Mouse (Mus musculus) MEL (cell line): ENCODE measurements around the gene Btbd7. TPM values are rescaled to one million over a fixed set of nuclear protein-coding genes. Genes with fewer than 3 reads are reported as not detected.

Experiments used
- DNase-seq: peaks from one replicate; pipeline ENCODE4 v3.0.0; 2011; ENCODE audit warnings: low read depth, low spot score
- H3K27ac ChIP-seq: 2 replicates; pipeline ENCODE4 v1.5.1; 2012; ENCODE audit warnings: low read depth, mild to moderate bottlenecking, control low read depth, low read length, moderate library complexity; ENCODE audit not compliant: control insufficient read depth
- H3K27me3 ChIP-seq, 2 experiments: fragments of 150-350 bp in 1 of 2; sonication (generic) in 1 of 2; 2 replicates each; pipeline ENCODE4 v1.6.1; 2012; ENCODE audit warnings: low read length in 2 of 2, mild to moderate bottlenecking in 2 of 2, improper control_type of control experiment in 1 of 2, moderate library complexity in 1 of 2; ENCODE audit not compliant: insufficient read depth in 2 of 2, control insufficient read depth in 1 of 2
- H3K36me3 ChIP-seq, 2 experiments: 2 replicates each; pipeline ENCODE4 v1.6.1; 2012 to 2014; ENCODE audit warnings: low read length in 2 of 2, improper control_type of control experiment in 1 of 2, inconsistent platforms in 1 of 2, mild to moderate bottlenecking in 1 of 2; ENCODE audit not compliant: insufficient read depth in 2 of 2, control insufficient read depth in 1 of 2
- H3K4me1 ChIP-seq, 2 experiments: fragments of 150-350 bp in 1 of 2; sonication (generic) in 1 of 2; 2 replicates each; pipeline ENCODE4 v1.6.1; 2012; ENCODE audit warnings: low read length in 2 of 2, improper control_type of control experiment in 1 of 2, mild to moderate bottlenecking in 1 of 2; ENCODE audit not compliant: insufficient read depth in 2 of 2, control insufficient read depth in 1 of 2
- H3K4me3 ChIP-seq, 2 experiments: fragments of 150-350 bp in 1 of 2; sonication (generic) in 1 of 2; 2 replicates each; pipeline ENCODE4 v1.5.1; 2012; ENCODE audit warnings: low read depth in 2 of 2, low read length in 2 of 2, mild to moderate bottlenecking in 2 of 2, moderate library complexity in 2 of 2, control low read depth in 1 of 2, improper control_type of control experiment in 1 of 2; ENCODE audit not compliant: control insufficient read depth in 1 of 2, insufficient read depth in 1 of 2
- H3K79me2 ChIP-seq: 2 replicates; pipeline ENCODE4 v1.6.1; 2012; ENCODE audit warnings: mild to moderate bottlenecking, low read length, moderate library complexity; ENCODE audit not compliant: control insufficient read depth, poor library complexity, insufficient read depth
- H3K9ac ChIP-seq: 2 replicates; pipeline ENCODE4 v1.6.1; 2012; ENCODE audit warnings: low read depth, mild to moderate bottlenecking, control low read depth, low read length, moderate library complexity; ENCODE audit not compliant: control insufficient read depth, poor library complexity, severe bottlenecking
- H3K9me3 ChIP-seq: fragments of 150-350 bp; sonication (generic); replicated peaks from 2 replicates; pipeline ENCODE4 v1.6.1; 2012; ENCODE audit warnings: mild to moderate bottlenecking, low read length, improper control_type of control experiment, moderate library complexity; ENCODE audit not compliant: insufficient read depth
- CHD2 ChIP-seq: IDR thresholded peaks from 2 replicates; pipeline ENCODE4 v1.6.1; 2011; ENCODE audit warnings: low read length, improper control_type of control experiment
- CTCF ChIP-seq, 3 experiments: IDR thresholded peaks in 2 of 3; conservative IDR thresholded peaks in 1 of 3; 2 replicates each; pipeline ENCODE4 v1.5.1; 2011 to 2012; ENCODE audit warnings: low read length in 3 of 3, low read depth in 2 of 3, mild to moderate bottlenecking in 2 of 3, improper control_type of control experiment in 1 of 3, inconsistent platforms in 1 of 3, mixed read lengths in 1 of 3, moderate library complexity in 1 of 3; ENCODE audit not compliant: control insufficient read depth in 1 of 3, insufficient read depth in 1 of 3, poor library complexity in 1 of 3, severe bottlenecking in 1 of 3
- E2F4 ChIP-seq: IDR thresholded peaks from 2 replicates; pipeline ENCODE4 v1.6.1; 2011; ENCODE audit warnings: low read depth, low read length, improper control_type of control experiment, borderline replicate concordance
- EP300 ChIP-seq, 2 experiments: IDR thresholded peaks; 2 replicates each; pipeline ENCODE4 v1.6.1; 2011; ENCODE audit warnings: improper control_type of control experiment in 2 of 2, low read length in 2 of 2, low read depth in 1 of 2, mild to moderate bottlenecking in 1 of 2
- ETS1 ChIP-seq: IDR thresholded peaks from 2 replicates; pipeline ENCODE4 v1.6.1; 2012; ENCODE audit warnings: low read depth, mild to moderate bottlenecking, inconsistent platforms, low read length, improper control_type of control experiment, moderate library complexity
- GABPA ChIP-seq: IDR thresholded peaks from 2 replicates; pipeline ENCODE4 v1.6.1; 2012; ENCODE audit warnings: low read depth, mild to moderate bottlenecking, inconsistent platforms, low read length, improper control_type of control experiment, moderate library complexity
- GATA1 ChIP-seq: IDR thresholded peaks from 2 replicates; pipeline ENCODE4 v1.6.1; 2011; ENCODE audit warnings: low read depth, low read length, improper control_type of control experiment
- JUND ChIP-seq: IDR thresholded peaks from 2 replicates; pipeline ENCODE4 v1.6.1; 2011; ENCODE audit warnings: low read depth, mild to moderate bottlenecking, improper control_type of control experiment, low read length
- KAT2A ChIP-seq: conservative IDR thresholded peaks from 2 replicates; pipeline ENCODE4 v1.6.1; 2012; ENCODE audit warnings: low read depth, low read length, improper control_type of control experiment, inconsistent platforms
- MAX ChIP-seq: IDR thresholded peaks from 2 replicates; pipeline ENCODE4 v1.6.1; 2011; ENCODE audit warnings: low read length, improper control_type of control experiment
- MAZ ChIP-seq: IDR thresholded peaks from 2 replicates; pipeline ENCODE4 v1.6.1; 2012; ENCODE audit warnings: low read depth, mild to moderate bottlenecking, inconsistent platforms, low read length, improper control_type of control experiment
- MEF2A ChIP-seq: IDR thresholded peaks from 2 replicates; pipeline ENCODE4 v1.6.1; 2014; ENCODE audit warnings: low read depth, mild to moderate bottlenecking, inconsistent platforms, low read length, improper control_type of control experiment; ENCODE audit not compliant: poor library complexity, insufficient replicate concordance, severe bottlenecking; ENCODE audit errors: extremely low read depth
- MXI1 ChIP-seq: IDR thresholded peaks from 2 replicates; pipeline ENCODE4 v1.6.1; 2011; ENCODE audit warnings: mild to moderate bottlenecking, low read depth, low read length, improper control_type of control experiment
- MYC ChIP-seq: IDR thresholded peaks from 2 replicates; pipeline ENCODE4 v1.6.1; 2011; ENCODE audit warnings: low read depth, mild to moderate bottlenecking, low read length, improper control_type of control experiment, moderate library complexity
- NRF1 ChIP-seq: IDR thresholded peaks from 2 replicates; pipeline ENCODE4 v1.6.1; 2014; ENCODE audit warnings: low read depth, mild to moderate bottlenecking, inconsistent platforms, low read length, improper control_type of control experiment, moderate library complexity; ENCODE audit not compliant: poor library complexity, insufficient read depth, severe bottlenecking
- RCOR1 ChIP-seq: IDR thresholded peaks from 2 replicates; pipeline ENCODE4 v1.6.1; 2012; ENCODE audit warnings: low read depth, mild to moderate bottlenecking, inconsistent platforms, low read length, improper control_type of control experiment
- SMC3 ChIP-seq: IDR thresholded peaks from 2 replicates; pipeline ENCODE4 v1.6.1; 2011; ENCODE audit warnings: low read depth, low read length, improper control_type of control experiment
- TAL1 ChIP-seq: IDR thresholded peaks from 2 replicates; pipeline ENCODE4 v1.6.1; 2012; ENCODE audit warnings: mild to moderate bottlenecking, inconsistent platforms, low read length, moderate library complexity, mixed read lengths
- ZC3H11A ChIP-seq: IDR thresholded peaks from 2 replicates; pipeline ENCODE4 v1.6.1; 2012; ENCODE audit warnings: low read depth, mild to moderate bottlenecking, inconsistent platforms, low read length, improper control_type of control experiment
- ZMIZ1 ChIP-seq: IDR thresholded peaks from 2 replicates; pipeline ENCODE4 v1.6.1; 2012; ENCODE audit warnings: low read depth, mild to moderate bottlenecking, inconsistent platforms, low read length, improper control_type of control experiment, moderate library complexity
- polyA plus RNA-seq, 2 experiments: library from polyadenylated mRNA; stranded (reverse) in 1 of 2; unstranded in 1 of 2; fragments of >175 nt in 1 of 2; fragments of >200 nt in 1 of 2; gene quantifications; 2 replicates each; pipeline versions ENCODE4 v1.2.1 to v1.2.4; 2012; ENCODE audit warnings: low replicate concordance in 2 of 2, low read depth in 1 of 2; ENCODE audit not compliant: insufficient read length in 2 of 2, insufficient read depth in 1 of 2, missing spikeins in 1 of 2
- total RNA-seq: library from RNA; depleted of rRNA; stranded (reverse); fragments of 300-350 nt; gene quantifications from 2 replicates; pipeline ENCODE4 v1.2.3, GENCODE M21; 2012

The Btbd7 gene
- total and polyA plus RNA-seq, 3 experiments = 8.4 to 14.3 TPM; not detected in 1

DNA sequence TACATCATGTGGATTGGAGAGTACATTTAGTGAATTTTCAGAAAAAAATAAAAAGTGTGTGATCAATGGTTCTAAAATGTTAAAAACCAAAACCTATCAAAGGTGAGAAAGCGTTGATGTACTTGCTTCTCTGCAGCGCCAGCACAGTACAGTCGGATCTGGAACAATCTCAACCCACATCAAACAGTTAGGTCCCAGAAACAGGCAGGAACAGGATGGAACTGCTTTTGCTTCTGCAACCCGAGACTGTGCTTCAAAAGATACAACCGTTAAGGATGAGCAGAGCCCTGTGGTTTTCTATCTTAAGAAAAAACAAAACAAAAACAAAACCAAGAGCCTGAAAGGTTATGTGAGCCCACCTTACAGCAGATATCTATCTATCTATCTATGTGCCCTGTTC is 95.4 kb downstream of the Btbd7 start:
- H3K36me3 ChIP-seq = no peaks in the 10 kb centered on the region; a peak in 2 of 4 replicates
- no peak for DNase-seq
- H3K4me1 ChIP-seq = no peaks in the 10 kb centered on the region
- no peak overlapping the region for H3K27ac ChIP-seq
- no peaks in the 10 kb centered on the region for H3K79me2 ChIP-seq
- H3K9me3 ChIP-seq = no peaks in the 10 kb centered on the region
- no peaks in the 10 kb centered on the region for H3K27me3 ChIP-seq
- no peak overlapping the region for H3K4me3 ChIP-seq
- TF ChIP-seq ZMIZ1 (no peak), GABPA (no peak), MAZ (no peak), MEF2A (no peak), CTCF (IDR thresholded peaks at IDR 0.05 in 2 of 3, conservative IDR thresholded peaks at IDR 0.05 in 1 of 3; ENCODE audit: control insufficient read depth in 1 of 3, insufficient read depth in 1 of 3, low read depth in 2 of 3, low read length in 3 of 3, poor library complexity in 1 of 3, severe bottlenecking in 1 of 3) (no peak), SMC3 (no peak), TAL1 (no peak), KAT2A (no peak)
- H3K9ac ChIP-seq = no peak overlapping the region

DNA sequence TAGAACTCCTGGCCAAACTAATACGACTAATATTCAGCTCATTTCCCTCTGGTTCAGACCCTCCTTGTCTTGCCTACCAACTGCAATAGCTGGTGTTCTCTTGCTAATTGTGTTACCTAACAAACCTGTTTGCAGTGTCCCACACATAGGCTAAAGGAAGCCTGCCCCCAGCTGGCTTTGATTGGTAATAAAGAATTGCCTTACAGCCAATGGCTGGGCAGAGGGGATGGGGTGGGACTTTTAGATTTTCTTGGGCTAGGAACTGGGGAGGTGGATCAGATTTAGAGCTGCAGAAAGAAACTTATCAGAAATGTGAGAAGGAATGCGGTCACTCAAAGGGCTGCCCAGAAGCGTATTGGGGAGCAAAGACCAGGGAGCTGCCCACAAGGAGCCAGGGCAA is 98.8 kb downstream of the Btbd7 start:
- peak; percentile 61 for DNase-seq
- H3K9me3 ChIP-seq = no peaks in the 10 kb centered on the region
- peaks cover 0 to 4% of the 10 kb centered on the region in 2 experiments; a peak in 2 of 4 replicates for H3K36me3 ChIP-seq
- no peaks in the 10 kb centered on the region for H3K4me1 ChIP-seq
- no peak overlapping the region for H3K4me3 ChIP-seq
- no peaks in the 10 kb centered on the region for H3K79me2 ChIP-seq
- H3K27ac ChIP-seq = no peak overlapping the region
- H3K9ac ChIP-seq = no peak overlapping the region
- TF ChIP-seq JUND (no peak), MXI1 (no peak), ZC3H11A (0 out of 2 replicates have a peak, but pooled peaks have one; percentile 13), MEF2A (no peak), GABPA (no peak), EP300 (IDR thresholded peaks at IDR 0.05; ENCODE audit: low read depth in 1 of 2, low read length in 2 of 2) (no peak), RCOR1 (no peak), CHD2 (no peak), MAX (no peak), SMC3 (peak; percentile 38), NRF1 (no peak), MAZ (no peak), E2F4 (no peak), CTCF (IDR thresholded peaks at IDR 0.05 in 2 of 3, conservative IDR thresholded peaks at IDR 0.05 in 1 of 3; ENCODE audit: control insufficient read depth in 1 of 3, insufficient read depth in 1 of 3, low read depth in 2 of 3, low read length in 3 of 3, poor library complexity in 1 of 3, severe bottlenecking in 1 of 3) (peak; percentile 14 to 39 (median 14); a peak in 4 of 6 replicates), ETS1 (no peak), MYC (no peak), GATA1 (no peak)
- TF ChIP-seq, all 39 proteins: peak for 3
- no peaks in the 10 kb centered on the region for H3K27me3 ChIP-seq
